Comparison of ENCODE assay signal across 9 mouse cellular contexts in the genomic region with DNA sequence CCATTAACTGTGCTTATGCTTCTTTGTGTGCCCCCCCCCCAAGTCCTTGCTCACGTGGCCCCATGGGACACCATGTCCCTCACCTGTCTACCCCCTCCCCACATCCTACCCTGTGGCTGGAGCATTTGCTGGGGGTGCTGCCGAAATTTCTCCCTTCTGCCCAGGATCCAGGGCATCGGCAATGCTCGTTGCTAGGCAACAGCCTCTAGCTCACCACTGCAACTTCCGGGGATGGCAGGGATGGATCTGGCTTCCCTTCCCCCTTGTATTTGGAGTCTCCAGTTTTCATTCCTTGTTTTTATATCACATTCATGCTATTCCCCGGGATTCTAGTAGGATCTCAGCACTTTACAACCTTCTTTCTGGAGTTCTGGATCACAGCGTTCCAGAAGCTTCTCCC. TPM values are rescaled to one million over a fixed set of nuclear protein-coding genes. Genes with fewer than 3 reads are reported as not detected.
A peak's percentile ranks its signal among the peaks of the same experiment; 100 is the strongest.
DNase-seq lines count a peak whose midpoint lies in the region; ATAC-seq lines count a peak whose summit lies in the region.
"Had no signal": no experiment of that assay in that cellular context is flagged by ENCODE, and none has a peak within 500 bp of the region (broad histone marks: within the 10 kb centered on the region; RNA-seq: fewer than 3 reads in every experiment).

No protein-coding gene starts in this region.

- H3K27ac ChIP-seq in neural tube, embryonic 11.5 days (ENCODE audit: low read depth, low read length), result no peak overlapping the region
- H3K27ac ChIP-seq in hindbrain, embryonic 15.5 days (replicated peaks), result peak overlapping the region; percentile 57
- peak overlapping the region; percentile 65 for H3K27ac ChIP-seq in midbrain, embryonic 15.5 days
- H3K27ac ChIP-seq in heart, embryonic 12.5 days (ENCODE audit: poor library complexity, severe bottlenecking), result no peak overlapping the region

- no peak overlapping the region for H3K9ac ChIP-seq in neural tube, embryonic 11.5 days (ENCODE audit: low read length)
- H3K9ac ChIP-seq in hindbrain, embryonic 15.5 days, result peak overlapping the region; percentile 18; the same call in 1 of the 2 replicates
- H3K9ac ChIP-seq in midbrain, embryonic 15.5 days, result peak overlapping the region; percentile 23
- no peak overlapping the region for H3K9ac ChIP-seq in heart, embryonic 12.5 days

- H3K4me3 ChIP-seq in neural tube, embryonic 11.5 days (ENCODE audit: low read depth, low read length), result no peak overlapping the region
- H3K4me3 ChIP-seq in hindbrain, embryonic 15.5 days, result peak overlapping the region; percentile 31
- H3K4me3 ChIP-seq in midbrain, embryonic 15.5 days, result peak overlapping the region; percentile 34
- H3K4me3 ChIP-seq in heart, embryonic 12.5 days, result no peak overlapping the region

- 0 out of 2 replicates have a peak overlapping the region, but pooled peaks have one; percentile 2 for H3K4me2 ChIP-seq in neural tube, embryonic 11.5 days (ENCODE audit: low read depth)
- peak overlapping the region; percentile 55 for H3K4me2 ChIP-seq in hindbrain, embryonic 15.5 days
- H3K4me2 ChIP-seq in midbrain, embryonic 15.5 days, result peak overlapping the region; percentile 51
- H3K4me2 ChIP-seq in heart, embryonic 12.5 days, result no peak overlapping the region

- H3K36me3 ChIP-seq in neural tube, embryonic 11.5 days (ENCODE audit: control insufficient read depth, insufficient read depth, low read length), result peaks cover 2% of the 10 kb centered on the region; the same call in 1 of the 2 replicates
- H3K36me3 ChIP-seq in hindbrain, embryonic 15.5 days, result peaks cover 19% of the 10 kb centered on the region
- peaks cover 12% of the 10 kb centered on the region; the same call in 1 of the 2 replicates for H3K36me3 ChIP-seq in midbrain, embryonic 15.5 days (replicated peaks)
- peaks cover 22% of the 10 kb centered on the region for H3K36me3 ChIP-seq in heart, embryonic 12.5 days

- H3K9me3 ChIP-seq in neural tube, embryonic 11.5 days (ENCODE audit: control insufficient read depth, low read length), result no peaks in the 10 kb centered on the region
- H3K9me3 ChIP-seq in hindbrain, embryonic 15.5 days, result no peaks in the 10 kb centered on the region
- H3K9me3 ChIP-seq in midbrain, embryonic 15.5 days, result no peaks in the 10 kb centered on the region
- no peaks in the 10 kb centered on the region for H3K9me3 ChIP-seq in heart, embryonic 12.5 days (replicated peaks)

- H3K4me1 ChIP-seq in neural tube, embryonic 11.5 days (ENCODE audit: control insufficient read depth, insufficient read depth, low read length), result peaks cover 5% of the 10 kb centered on the region; the same call in 1 of the 2 replicates
- H3K4me1 ChIP-seq in hindbrain, embryonic 15.5 days (replicated peaks), result peaks cover 36% of the 10 kb centered on the region
- H3K4me1 ChIP-seq in midbrain, embryonic 15.5 days, result peaks cover 40% of the 10 kb centered on the region
- H3K4me1 ChIP-seq in heart, embryonic 12.5 days (replicated peaks), result peaks cover 18% of the 10 kb centered on the region

- DNase-seq in neural tube, embryonic 11.5 days (ENCODE audit: low spot score), result no peak
- no peak for DNase-seq in neural tube, embryonic 10.5 days (ENCODE audit: extremely low spot score, low spot score)
- peak; percentile 77 for DNase-seq in telencephalon, adult 2 months (ENCODE audit: low read depth, low spot score)
- no peak for DNase-seq in spleen, postnatal 4 days (ENCODE audit: low spot score in 2 of 2)
- no peak for DNase-seq in spleen, postnatal 36 days (ENCODE audit: low spot score in 2 of 2)

- WGBS in neural tube, embryonic 11.5 days, result 33% methylated on average over 7 of the region's 7 CpGs
- WGBS in hindbrain, embryonic 15.5 days, result 30% methylated on average over 7 of the region's 7 CpGs
- WGBS in midbrain, embryonic 15.5 days, result 22% methylated on average over 7 of the region's 7 CpGs
- 42% methylated on average over 7 of the region's 7 CpGs for WGBS in heart, embryonic 12.5 days

- ATAC-seq in neural tube, embryonic 11.5 days (ENCODE audit: insufficient read depth, low FRiP score, low TSS enrichment), result no peak
- peak; percentile 31 for ATAC-seq in hindbrain, embryonic 15.5 days (ENCODE audit: low FRiP score, low read depth)
- peak; percentile 38 for ATAC-seq in midbrain, embryonic 15.5 days (replicated peaks)
- ATAC-seq in heart, embryonic 12.5 days (ENCODE audit: insufficient number of reproducible peaks, low FRiP score), result no peak
- ATAC-seq: intestine, embryonic 16.5 days had no signal

- H3K27me3 ChIP-seq in neural tube, embryonic 11.5 days (ENCODE audit: control insufficient read depth, insufficient read depth, low read length), result peaks cover 35% of the 10 kb centered on the region
- H3K27me3 ChIP-seq in hindbrain, embryonic 15.5 days, result peaks cover 38% of the 10 kb centered on the region
- H3K27me3 ChIP-seq in midbrain, embryonic 15.5 days (replicated peaks), result peaks cover 36% of the 10 kb centered on the region
- H3K27me3 ChIP-seq in heart, embryonic 12.5 days (replicated peaks), result peaks cover 49% of the 10 kb centered on the region

RNA-seq across cellular contexts. Expression of a gene that starts 2.0 kb away (rescaled TPM):
- polyA plus RNA-seq in neural tube, embryonic 11.5 days (2014; fragmentation: Nextera tagmentation; extraction: Ambion mirVana), result 7.0 and 8.0 TPM in 2 replicates
- 12.9 and 13.9 TPM in 2 replicates for polyA plus RNA-seq in hindbrain, embryonic 15.5 days (2015; fragmentation: Nextera tagmentation; extraction: Ambion mirVana)
- polyA plus RNA-seq in midbrain, embryonic 15.5 days (2015; fragmentation: Nextera tagmentation; extraction: Ambion mirVana), result 13.4 and 15.7 TPM in 2 replicates
- 53.9 and 57.1 TPM in 2 replicates for polyA plus RNA-seq in heart, embryonic 12.5 days (2016; fragmentation: Nextera tagmentation; extraction: Ambion mirVana)

RNA-seq across cellular contexts. Expression of a gene that starts 16.3 kb away (rescaled TPM):
- 52.8 and 55.2 TPM in 2 replicates for polyA plus RNA-seq in neural tube, embryonic 11.5 days (2014; fragmentation: Nextera tagmentation; extraction: Ambion mirVana)
- polyA plus RNA-seq in hindbrain, embryonic 15.5 days (2015; fragmentation: Nextera tagmentation; extraction: Ambion mirVana), result 42.8 and 46.6 TPM in 2 replicates
- 63.9 and 64.7 TPM in 2 replicates for polyA plus RNA-seq in midbrain, embryonic 15.5 days (2015; fragmentation: Nextera tagmentation; extraction: Ambion mirVana)
- 35.4 and 39.4 TPM in 2 replicates for polyA plus RNA-seq in heart, embryonic 12.5 days (2016; fragmentation: Nextera tagmentation; extraction: Ambion mirVana)

RNA-seq across cellular contexts. Expression of a gene that starts 17.7 kb away (rescaled TPM):
- polyA plus RNA-seq in neural tube, embryonic 11.5 days (2014; fragmentation: Nextera tagmentation; extraction: Ambion mirVana), result not detected in 2 replicates
- polyA plus RNA-seq in hindbrain, embryonic 15.5 days (2015; fragmentation: Nextera tagmentation; extraction: Ambion mirVana), result not detected in 2 replicates
- polyA plus RNA-seq in midbrain, embryonic 15.5 days (2015; fragmentation: Nextera tagmentation; extraction: Ambion mirVana), result not detected in 2 replicates
- 1.2 and 1.5 TPM in 2 replicates for polyA plus RNA-seq in heart, embryonic 12.5 days (2016; fragmentation: Nextera tagmentation; extraction: Ambion mirVana)
- polyA plus RNA-seq: intestine, embryonic 16.5 days had no signal

Comparison
In these comparisons a context has a peak if more than half of its experiments do, and no peak if none do; other contexts are left out.
1. ATAC-seq: peak in hindbrain, embryonic 15.5 days (single experiment) and midbrain, embryonic 15.5 days (single experiment); none in neural tube, embryonic 11.5 days (single experiment) and heart, embryonic 12.5 days (single experiment).
2. H3K27ac ChIP-seq: peak in hindbrain, embryonic 15.5 days (single experiment) and midbrain, embryonic 15.5 days (single experiment); none in neural tube, embryonic 11.5 days (single experiment) and heart, embryonic 12.5 days (single experiment).
3. H3K4me3 ChIP-seq: peak in hindbrain, embryonic 15.5 days (single experiment) and midbrain, embryonic 15.5 days (single experiment); none in neural tube, embryonic 11.5 days (single experiment) and heart, embryonic 12.5 days (single experiment).
4. H3K9ac ChIP-seq: peak in hindbrain, embryonic 15.5 days (single experiment) and midbrain, embryonic 15.5 days (single experiment); none in neural tube, embryonic 11.5 days (single experiment) and heart, embryonic 12.5 days (single experiment).